Mouse (Mus musculus): ENCODE results near the gene Tmem80.

The Tmem80 gene

DNA sequence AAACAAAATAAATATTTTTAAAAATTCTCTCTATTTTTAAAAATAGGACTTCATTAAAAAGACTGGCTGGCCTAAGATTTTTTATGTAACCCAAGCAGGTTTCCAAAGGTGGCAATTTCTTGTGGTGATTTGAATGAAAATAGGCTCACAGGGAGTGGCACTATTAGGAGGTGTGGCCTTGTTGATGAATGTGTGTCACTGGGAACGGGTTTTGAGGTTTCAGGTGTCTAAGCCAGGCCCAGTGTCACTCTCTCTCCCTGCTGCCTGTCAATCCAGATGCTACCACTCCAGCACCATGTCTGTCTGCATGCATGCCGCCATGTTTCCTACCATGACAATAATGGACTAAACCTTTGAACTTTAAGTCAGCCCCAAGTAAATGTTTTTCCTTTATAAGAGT lies 8.1 kb upstream of the Tmem80 start:
- in situ Hi-C loops (cut with MboI; ENCODE audit: unreplicated experiment in 2 of 2), result loop anchor here (5.0 to 10.0 kb wide), 2 partner anchors 47 to 55 kb away; partner anchors contain the start of gene Irf7 (in 1 of the 2)

DNA sequence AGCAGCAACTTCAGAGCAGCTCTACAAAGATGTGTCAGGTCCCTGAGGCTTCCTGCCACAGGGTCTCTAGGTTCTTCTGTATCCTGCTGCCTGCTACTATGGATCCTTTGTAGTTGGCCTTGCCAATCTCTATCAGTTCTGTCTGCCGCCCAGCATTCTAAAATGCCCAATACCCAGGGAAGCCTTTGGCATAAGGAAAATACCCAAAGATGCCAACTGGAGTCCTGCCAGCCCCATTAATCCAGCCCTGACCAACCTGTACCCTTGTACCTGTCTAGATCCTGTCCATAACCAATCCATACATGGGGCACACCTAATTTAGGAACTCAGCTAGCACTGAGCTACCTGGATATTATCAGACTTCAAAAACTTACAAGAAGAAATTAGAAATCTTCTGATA lies 2.9 kb upstream of the Tmem80 start:
- in situ Hi-C loops (cut with MboI; ENCODE audit: unreplicated experiment in 2 of 2), result no loop called here

DNA sequence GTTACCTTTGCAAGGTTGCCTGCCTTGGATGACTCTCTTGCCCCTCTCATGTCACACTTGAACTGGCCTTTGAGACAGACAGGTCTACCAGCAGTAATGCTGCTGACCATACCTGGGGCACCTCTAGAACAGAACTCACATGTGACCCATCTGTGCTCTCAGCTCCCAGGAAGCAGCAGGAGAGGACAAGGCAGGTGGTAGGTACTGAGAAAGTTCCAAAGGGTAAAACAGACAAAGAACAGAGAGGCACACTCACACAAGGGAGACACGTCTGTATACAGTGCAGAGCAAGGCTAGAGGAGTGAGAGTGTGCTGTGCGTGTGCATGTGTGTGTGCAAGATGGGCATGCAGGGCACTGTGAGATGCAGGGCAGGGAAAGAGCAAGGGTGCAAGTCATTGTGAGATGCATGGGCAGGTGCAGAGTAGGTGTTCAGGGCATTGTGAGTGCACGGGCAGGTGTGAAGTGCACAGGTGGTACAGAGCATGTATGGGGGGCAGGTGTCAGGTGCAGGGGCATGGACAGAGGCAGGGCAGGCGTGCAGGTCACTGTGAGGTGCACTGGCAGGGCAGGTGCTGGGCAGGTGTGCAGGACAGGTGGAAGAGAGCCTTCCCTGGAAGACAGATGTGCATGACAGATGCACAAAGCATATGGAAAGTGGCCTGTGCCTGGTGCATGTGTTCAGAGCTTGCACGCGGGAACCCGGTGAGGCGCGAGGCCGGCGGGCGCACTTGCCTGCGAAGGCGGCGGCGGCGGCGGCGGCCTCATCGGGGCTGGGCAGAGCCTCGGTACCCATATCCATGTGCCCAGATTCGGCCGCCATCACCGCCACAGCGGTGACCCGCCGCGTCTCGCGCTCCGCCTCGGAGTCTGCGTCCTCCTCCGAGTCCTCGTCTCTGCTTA lies 743 bp upstream of the Tmem80 start:
- in situ Hi-C loops (cut with MboI; ENCODE audit: unreplicated experiment in 2 of 2), result no loop called here

DNA sequence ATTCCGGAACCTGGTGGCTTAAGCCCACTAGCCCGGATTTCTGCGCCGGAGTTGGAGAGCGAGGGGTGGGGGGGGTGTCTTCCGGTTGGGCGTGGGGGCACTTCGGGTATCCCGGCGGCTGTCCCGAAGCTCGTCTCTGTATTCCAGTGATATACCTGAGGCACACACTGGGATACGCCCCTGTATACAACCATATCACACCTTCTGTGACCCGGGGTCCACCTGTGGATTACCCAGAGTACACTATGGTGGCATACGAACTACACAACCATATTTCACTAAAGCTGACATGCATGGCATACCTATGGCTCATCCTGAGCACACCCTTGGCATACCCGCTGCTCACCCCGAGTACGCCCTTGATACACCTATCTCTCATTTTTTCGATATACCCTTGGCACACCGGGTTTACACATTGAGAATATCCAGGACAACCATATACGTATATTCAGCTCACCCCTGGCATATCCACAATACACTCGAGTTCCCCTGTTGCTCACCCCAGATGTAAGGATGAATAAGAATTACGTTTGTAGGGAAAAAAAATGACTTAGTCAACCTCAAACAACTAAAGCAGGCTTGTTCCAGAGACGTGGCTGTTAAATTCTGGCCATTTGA lies 943 bp downstream of the Tmem80 start:
- in situ Hi-C loops (cut with MboI; ENCODE audit: unreplicated experiment in 2 of 2), result no loop called here

DNA sequence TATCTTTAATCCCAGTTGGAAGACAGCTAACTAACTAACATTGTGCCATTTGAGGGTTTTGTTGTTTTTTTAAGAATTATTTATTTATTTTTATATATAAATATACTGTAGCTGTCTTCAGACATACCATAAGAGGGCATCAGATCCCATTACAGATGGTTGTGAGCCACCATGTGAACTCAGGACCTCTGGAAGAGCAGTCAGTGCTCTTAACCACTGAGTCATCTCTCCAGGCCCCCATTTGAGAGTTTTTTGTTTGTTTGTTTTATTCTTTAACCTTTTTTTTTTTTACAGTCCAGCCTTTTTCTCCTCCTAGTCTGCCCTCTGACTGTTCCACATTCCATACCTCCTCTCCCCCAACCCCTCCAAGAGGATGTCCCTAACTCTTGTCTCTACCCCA lies 3.2 kb downstream of the Tmem80 start:
- in situ Hi-C loops (cut with MboI; ENCODE audit: unreplicated experiment in 2 of 2), result no loop called here

DNA sequence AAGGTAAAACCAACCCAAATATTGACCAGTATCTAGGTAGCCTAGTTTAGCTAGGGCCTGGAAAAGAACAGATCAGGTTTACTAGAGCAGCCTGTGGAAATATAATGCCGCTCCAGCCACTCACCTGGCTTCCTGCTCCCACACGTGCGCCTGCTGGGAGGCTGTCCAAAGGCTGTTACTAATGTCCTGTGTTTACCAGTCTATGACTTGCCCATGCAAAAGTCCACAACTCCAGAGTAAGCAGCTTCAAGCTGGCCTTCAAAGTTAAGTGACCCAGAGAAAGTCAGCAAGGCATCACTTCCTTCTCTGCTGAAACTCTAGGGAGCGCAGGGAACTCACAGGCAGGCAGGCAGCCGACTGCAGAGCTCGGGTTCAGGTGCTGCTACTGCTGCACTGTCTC lies 4.5 kb downstream of the Tmem80 start:
- in situ Hi-C loops (cut with MboI; ENCODE audit: unreplicated experiment in 2 of 2), result no loop called here

DNA sequence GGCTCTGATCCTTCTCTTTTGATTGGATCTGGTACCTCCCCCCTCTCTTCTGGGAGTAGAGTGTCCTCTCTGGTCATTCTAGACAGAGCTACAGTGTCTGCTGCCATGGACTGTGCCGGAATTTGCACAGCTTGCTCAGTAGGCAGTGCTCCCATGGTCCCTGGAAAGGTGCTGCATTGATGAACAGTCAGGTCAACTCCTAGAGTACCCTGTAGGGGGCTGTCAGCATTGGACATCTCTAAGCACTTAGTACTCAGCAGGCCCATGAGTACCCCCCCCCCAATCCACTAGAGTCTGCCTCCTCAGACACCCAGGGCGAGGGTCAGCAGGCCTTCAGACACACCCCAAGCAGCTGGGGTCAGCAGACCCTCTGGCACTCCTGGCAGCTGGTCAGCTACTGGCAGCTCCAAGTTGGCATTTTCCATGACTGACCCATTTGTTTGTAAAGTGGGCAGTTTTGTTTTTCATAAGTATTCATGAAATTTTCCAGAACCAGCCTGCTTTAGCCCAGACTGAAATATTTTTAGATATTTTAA lies 7.6 kb downstream of the Tmem80 start:
- in situ Hi-C loops (cut with MboI; ENCODE audit: unreplicated experiment in 2 of 2), result no loop called here

DNA sequence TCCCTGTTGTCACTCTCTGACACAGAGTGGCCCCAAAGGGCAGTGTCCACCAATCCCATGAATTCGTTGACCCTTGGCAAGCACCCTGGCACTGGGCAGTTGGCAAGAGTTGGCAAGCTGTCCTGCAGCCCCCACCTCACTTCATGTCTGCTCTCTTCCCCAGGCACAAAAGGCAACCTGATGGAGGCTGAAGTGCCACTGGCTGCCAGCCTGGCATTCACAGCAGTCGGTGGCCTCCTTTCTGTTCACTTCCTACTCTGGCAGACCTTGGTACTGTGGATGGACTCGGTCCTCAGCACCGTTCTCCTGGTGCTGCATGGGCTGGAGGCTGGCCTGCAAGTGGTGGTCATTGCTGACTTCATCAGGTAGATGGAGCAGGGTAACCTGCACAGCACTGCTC lies 8.1 kb downstream of the Tmem80 start:
- in situ Hi-C loops (cut with MboI; ENCODE audit: unreplicated experiment in 2 of 2), result no loop called here

DNA sequence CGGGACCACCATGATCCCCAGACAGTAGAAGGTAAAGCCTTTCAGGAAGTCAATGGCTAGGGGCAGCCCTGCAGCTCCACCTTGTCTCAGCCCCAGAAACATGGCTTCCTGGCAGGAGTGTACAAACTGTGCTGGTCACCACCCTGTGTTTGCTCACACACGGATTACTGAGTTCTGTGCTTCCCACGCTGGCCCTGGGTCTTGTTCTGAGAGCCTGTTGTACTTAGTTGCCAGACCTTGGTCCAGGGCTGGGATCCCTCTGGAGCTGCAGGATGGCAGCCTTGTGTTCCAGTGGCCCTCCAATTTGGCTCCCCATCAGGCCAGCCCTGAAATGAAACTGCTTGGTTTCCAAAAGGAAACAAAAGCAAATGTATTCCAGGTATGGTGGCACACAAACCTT lies 8.8 kb downstream of the Tmem80 start:
- in situ Hi-C loops (cut with MboI; ENCODE audit: unreplicated experiment in 2 of 2), result no loop called here

DNA sequence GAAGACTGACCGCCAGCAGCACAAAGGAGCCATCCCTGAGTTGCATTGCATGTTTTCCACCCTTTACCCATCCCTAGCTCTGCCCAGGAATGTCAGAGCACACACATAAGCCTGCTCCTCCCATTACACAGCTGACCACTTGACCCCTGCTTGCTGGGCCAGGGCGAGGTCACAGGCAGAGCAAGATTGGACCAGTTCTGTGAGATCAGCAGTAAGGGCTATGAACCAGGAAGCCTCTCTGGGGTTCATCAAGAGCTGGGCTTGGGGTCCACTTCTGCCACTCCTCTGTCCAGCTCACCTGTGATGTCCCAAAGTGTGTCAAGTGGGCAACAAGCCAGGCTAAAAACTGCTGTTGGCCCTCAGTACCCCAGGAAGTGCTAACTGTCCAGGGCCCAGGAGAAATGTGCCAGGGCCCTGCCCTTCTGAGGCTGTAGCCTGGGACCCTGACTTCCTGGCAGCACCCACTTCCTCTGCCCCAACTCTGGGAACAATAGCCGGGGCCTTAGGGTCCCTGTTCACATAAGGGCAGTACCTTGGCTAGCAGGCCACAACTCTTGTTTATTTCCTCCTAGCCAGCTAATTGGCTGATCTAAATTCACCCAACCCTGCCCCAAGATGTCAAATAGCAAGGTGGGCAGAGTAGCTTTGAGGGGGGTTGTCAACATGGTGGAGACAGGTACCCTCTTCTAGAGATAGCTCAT lies 10.3 kb downstream of the Tmem80 start:
- in situ Hi-C loops (cut with MboI; ENCODE audit: unreplicated experiment in 2 of 2), result no loop called here

DNA sequence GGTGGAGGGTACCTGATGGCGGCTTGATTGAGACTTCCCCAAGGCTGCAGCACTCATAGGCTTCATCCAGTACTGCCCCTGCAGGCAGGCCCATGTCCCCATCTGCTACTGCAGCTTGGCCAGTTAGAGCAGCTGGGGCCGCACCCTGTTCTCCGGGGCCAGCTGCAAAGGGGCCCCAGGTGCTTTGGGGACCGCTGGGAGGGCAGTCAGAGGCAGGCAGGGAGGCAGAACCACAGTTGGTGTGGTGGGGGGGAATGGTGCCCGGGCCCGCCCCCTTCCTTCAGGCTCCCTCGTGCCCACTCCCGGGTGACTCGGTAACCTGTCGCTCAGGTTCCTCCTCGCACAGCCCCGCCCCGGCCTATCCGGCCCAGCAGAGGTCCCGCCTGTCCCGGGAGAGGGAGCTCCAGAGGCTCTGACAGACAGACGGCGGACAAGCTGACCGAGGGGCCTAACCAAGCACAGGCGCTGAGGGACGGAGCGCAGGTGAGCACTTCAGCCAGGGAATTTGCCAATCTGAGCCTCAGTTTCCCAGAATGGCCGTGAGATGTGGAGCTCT lies 11.1 kb downstream of the Tmem80 start, which contains the start of gene Eps8l2:
Eps8l2 (plus strand) TSS at position 305 of the 556 bp plus-strand sequence.
- in situ Hi-C loops (cut with MboI; ENCODE audit: unreplicated experiment in 2 of 2), result no loop called here

DNA sequence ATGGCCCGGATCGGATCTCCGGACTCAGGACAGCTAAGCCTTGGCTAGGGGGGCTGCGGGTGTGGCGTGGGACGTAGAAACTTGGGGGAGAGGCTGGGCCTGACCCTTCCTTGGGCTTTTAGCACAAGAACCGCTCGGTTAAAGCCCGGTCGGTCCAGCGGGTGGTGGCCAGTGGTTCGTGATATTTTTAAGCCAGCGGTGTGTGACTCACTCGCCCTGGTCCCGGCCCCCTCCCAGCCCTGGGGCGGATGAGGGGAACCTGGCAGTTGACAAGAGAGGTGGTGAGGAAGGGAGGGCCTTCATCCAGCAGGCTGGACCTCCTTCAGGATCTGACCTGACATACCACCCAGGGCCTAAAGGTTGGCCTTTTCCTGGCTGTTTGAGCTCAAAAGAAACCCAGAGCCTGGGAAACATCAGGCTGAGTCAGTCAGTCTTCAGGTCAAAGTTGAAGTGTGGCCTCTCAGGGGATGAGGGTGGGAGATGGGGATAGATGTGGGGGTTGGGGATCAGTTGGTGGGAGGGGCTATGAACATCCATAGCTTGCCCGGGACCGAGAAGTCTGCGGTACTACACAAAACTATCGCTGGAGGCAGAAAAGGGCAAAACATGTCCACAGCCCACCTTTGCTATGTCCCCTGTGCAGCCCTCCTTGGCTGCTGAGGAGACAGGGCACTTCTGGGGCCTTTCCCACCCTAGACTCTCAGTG lies 11.8 kb downstream of the Tmem80 start:
- in situ Hi-C loops (cut with MboI; ENCODE audit: unreplicated experiment in 2 of 2), result no loop called here

DNA sequence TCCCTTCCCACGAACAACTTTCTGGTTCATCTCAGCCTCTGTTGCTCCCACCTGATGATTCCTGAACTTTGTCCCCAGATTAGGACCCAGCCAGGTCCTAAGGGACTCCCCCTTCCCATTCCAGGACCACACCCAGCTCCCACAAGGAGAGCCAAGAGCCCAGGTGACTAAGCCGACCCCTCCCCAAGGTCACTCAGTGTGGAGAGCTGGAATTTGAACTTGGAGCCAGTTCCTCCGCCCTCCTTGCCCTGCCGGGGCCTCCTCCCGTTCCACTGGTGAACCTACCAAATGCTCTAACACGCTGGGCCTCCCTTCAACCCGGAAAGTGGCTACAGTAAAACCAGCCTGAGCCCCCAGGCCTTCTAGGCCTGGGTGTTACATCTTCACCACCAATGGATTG lies 12.5 kb downstream of the Tmem80 start:
- in situ Hi-C loops (cut with MboI; ENCODE audit: unreplicated experiment in 2 of 2), result no loop called here

DNA sequence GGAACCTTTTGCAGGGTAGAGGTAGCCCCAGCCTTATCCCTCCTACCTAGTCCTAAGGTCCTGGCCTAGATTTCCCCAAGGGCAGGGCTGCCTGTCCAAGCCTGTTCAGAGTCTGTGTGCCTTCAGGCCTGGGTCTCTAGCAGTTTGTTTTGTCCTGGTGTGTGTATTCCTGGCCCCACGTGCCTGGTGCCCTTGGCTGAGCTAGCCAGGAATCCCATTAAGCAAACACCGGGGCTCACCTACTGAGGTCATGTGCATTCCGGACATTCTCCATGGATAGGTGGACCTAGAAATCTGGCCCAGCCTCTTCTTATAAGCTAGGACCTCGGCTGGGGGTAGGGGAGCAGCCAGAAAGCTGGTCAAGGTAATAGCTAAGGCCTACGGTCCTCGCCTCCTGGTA lies 12.9 kb downstream of the Tmem80 start:
- in situ Hi-C loops (cut with MboI; ENCODE audit: unreplicated experiment in 2 of 2), result no loop called here

DNA sequence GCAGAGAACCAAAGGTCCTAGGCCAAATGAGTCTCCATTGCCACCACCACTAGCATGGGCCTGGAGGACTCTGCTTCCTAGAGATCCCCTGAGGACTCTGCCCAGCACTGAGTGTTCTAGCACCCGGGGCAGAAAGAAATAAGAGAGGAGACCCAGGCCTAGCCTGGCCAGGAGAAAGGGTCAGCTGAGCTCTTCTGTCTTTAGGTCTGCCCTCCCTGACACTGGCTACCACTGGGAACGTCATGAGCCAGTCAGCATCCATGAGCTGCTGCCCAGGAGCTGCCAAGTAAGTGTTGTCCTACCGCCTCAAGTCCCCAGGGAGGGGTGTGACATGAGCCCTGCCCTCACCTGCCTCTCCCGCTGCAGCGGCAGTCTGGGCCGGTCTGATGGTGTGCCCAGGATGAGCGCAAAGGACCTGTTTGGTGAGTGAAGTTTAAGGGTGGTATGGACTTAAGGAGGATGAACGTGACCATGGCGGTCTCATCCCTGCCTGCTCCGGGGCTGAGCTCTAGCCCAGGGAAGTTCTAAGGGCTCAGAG lies 14.2 kb downstream of the Tmem80 start:
- in situ Hi-C loops (cut with MboI; ENCODE audit: unreplicated experiment in 2 of 2), result no loop called here

DNA sequence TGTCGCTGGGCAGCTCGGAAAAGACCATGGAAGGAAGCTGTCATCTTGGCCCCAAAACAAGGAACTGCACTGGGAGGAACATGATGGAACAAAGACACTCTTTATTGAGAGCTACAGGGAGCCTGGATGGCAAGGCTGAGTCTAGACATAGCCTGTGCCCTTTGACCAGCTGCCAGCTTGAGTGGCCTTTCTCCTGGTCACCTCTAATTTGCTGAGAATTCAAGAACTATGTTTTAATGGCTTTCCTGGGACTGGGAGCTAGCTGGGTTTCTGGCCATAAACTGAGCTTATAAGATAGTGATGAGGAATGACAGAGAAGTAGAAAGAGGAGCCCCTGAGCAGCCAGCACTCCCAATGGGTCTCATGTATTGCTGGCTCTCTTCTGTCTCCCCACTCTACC lies 15.7 kb downstream of the Tmem80 start:
- in situ Hi-C loops (cut with MboI; ENCODE audit: unreplicated experiment in 2 of 2), result no loop called here

DNA sequence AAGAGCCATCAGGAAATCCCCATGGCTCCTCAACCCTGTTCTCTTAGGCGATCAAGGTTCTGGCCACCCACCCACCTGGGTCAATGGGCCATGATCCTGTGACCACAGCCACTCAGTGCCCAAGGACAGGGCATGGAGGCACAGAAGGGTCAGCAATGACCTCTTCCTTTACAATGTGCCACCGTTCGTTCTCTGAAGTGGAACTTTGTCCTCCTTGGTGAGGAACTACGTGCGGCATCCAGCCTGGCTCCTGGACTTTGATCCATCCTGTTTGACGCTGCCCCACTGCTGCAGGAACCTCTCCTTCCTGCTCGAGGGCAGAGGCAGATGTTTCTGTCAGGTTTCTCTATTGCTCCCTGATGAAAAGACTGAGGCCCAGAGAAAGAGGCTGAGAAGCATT lies 16.2 kb downstream of the Tmem80 start:
- in situ Hi-C loops (cut with MboI; ENCODE audit: unreplicated experiment in 2 of 2), result no loop called here

DNA sequence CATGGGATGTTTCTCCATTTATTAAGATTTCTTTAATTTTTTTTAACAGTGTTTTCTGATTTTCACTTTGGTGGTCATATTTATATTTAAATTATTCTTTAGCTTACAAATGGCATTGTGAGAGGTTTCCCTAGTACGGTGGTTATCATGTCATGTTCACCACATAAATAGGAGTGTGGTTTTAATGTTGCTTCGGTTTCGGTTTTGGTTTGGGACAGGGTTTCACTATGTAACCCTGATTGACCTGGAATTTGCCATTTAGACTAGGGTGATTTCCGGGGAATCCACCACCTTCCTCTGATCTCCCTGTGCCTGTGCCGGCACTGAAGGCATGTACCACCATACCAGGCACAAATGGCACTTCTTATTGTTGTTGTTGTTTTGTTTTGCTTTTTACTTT lies 17.2 kb downstream of the Tmem80 start:
- in situ Hi-C loops (cut with MboI; ENCODE audit: unreplicated experiment in 2 of 2), result no loop called here

DNA sequence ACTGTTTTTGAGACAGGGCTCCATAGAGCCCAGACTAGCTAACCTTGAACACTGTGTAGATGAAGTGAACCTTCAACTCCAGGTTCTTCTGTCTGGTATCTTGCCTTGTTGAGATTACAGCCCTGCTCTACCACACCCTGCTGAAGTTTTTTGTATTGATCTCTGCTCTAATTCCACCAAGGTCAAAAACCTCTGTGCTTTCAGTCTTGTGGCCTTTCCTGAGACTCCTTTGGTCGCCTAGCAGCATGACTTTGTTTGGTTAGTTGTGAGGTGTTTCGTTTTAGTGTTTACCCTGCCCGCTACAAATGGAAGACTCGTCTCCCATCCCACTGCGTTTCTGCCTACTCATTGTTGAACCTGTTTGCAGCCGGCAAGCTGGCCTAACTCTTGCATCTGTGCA lies 23.5 kb downstream of the Tmem80 start:
- in situ Hi-C loops (cut with MboI; ENCODE audit: unreplicated experiment in 2 of 2), result no loop called here

DNA sequence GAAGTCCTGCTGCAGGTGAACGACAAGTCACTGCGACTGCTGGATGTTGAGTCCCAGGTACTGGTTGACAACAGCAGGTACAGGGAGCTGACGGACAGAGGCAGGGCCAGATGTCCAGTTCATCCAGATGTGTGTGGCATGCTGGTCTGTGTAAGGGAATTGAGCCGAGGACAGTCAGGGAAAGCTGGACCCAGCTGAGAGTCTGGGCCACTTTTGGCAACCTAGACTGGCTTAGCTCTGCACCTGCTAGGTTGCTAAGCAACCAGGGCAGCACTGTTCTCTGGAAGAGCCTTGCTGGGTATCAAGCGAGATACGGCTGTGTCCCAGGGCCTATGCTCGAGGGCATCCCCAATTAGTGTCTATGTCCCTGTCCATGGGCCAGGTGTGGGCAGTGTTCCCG lies 27.5 kb downstream of the Tmem80 start:
- in situ Hi-C loops (cut with MboI; ENCODE audit: unreplicated experiment in 2 of 2), result no loop called here

All from v-Abl transformed pro-B cells (cell line).